Mouse (Mus musculus): ENCODE results near the gene Hspa1a.
"Not testable (repeated sequence)": the region's sequence is repeated elsewhere in the genome, so short reads cannot be mapped to it uniquely, and the experiment has no call there.

Gene Hspa1a

DNA sequence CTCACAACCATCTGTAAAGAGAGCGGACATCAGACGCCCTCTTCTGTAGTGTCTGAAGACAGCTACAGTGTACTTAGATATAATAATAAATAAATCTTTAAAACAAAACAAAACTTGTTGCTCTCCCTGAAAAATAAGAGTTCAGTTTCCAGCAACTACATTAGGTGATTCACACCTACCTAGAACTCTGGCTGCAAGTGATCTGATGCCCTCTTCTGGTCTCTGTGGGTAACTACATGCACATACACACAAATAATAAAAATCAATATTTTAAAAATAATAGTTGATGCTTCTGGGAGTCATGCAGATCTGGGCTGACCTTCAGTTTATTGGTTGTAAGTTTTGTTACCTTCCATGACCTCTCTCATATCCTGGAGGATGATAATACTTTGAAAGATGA, 12.3 kb upstream of the Hspa1a start:
- CTCF ChIA-PET: interaction anchor here (0.5 to 1.8 kb wide), 9 partner anchors 13 to 1384 kb away, joined by 3 to 10 read pairs (median 5); no protein-coding TSS in a partner anchor

DNA sequence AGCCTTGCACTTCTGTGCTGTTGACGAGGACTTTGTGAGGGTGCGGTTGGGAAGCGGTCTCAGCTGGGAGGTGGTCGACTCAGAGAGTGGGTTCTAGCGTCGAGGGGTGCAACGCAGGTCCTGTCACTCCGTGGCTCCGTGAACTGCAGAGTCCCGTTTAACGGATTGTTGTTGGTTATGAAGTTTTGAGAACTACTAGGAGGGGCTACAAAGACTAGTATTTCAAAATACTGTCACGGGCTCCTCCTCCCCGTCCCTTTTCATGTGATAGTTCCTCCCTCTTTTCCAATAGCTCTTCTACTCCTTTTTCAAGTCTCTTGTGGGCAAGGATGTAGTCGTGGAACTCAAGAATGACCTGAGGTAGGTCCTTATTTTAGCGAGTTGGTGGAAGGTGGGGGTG, 10.4 kb upstream of the Hspa1a start:
- POLR2A ChIA-PET: interaction anchor here in 3 of 4 experiments (0.6 to 5.2 kb wide), 21 partner anchors 9 to 259 kb away, joined by 3 to 87 read pairs (median 8); partner anchors contain the start of genes Vars (in 2 of the 3), Ddx39b (in 1 of the 3), Gm20547 (in 1 of the 3) and Hspa1l (in 1 of the 3)
- CTCF ChIA-PET: interaction anchor here in 2 of 4 experiments (0.7 to 1.4 kb wide), 2 partner anchors 32 to 39 kb away, joined by 3 read pairs; no protein-coding TSS in a partner anchor

More for the DNA sequence above, 12.3 kb upstream of the Hspa1a start:
- POLR2A ChIA-PET: interaction anchor here in 3 of 4 experiments (0.6 to 5.2 kb wide), 19 partner anchors 10 to 93 kb away, joined by 3 to 84 read pairs (median 4); partner anchors contain the start of gene Vars (in 1 of the 3)

- CTCF ChIA-PET: interaction anchor here (0.6 to 1.8 kb wide), 12 partner anchors 9 to 69 kb away, joined by 3 to 12 read pairs (median 4); partner anchors contain the start of genes Hspa1a (in 1 of the 4) and Hspa1l (in 1 of the 4)
- POLR2A ChIA-PET: interaction anchor here (0.6 to 5.2 kb wide), 43 partner anchors 9 to 335 kb away, joined by 3 to 87 read pairs (median 3); partner anchors contain the start of genes Hspa1l (in 2 of the 4), Vars (in 2 of the 4), Atf6b (in 1 of the 4) and Ddx39b (in 1 of the 4)
Measured at GRCm38 (mm10) chr17:34981690-34982180, 9.8 kb upstream of the Hspa1a start, which contains the start of gene Lsm2. Gene Lsm2, plus strand, starts transcription at chr17:34981862.

DNA sequence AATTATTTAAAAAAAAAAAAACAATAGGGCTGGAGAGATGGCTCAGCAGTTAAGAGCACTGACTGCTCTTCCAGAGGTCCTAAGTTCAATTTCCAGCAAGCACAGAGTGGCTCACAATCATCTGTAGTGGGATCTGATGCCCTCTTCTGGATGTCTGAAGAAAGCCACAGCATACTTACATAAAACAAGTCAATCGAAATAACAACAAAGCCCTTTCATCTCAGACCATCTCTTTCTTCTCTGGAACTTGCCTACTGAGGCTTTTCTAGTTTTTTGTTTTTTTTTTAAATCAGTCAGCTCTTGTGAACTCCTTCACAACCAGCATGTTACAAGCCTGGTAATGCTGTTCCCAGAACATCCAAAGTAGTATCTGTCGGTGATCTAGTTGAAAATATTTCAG, 8.7 kb upstream of the Hspa1a start:
- ChIA-PET CTCF (interaction anchor here in 2 of 4 experiments (0.8 to 1.8 kb wide), 4 partner anchors 28 to 52 kb away, joined by 3 to 12 read pairs (median 6); no protein-coding TSS in a partner anchor), POLR2A (interaction anchor here (0.5 to 5.2 kb wide), 23 partner anchors 8 to 452 kb away, joined by 3 to 87 read pairs (median 6); partner anchors contain the start of genes Csnk2b (in 1 of the 4), Gpank1 (in 1 of the 4), Hspa1a (in 1 of the 4) and Hspa1l (in 1 of the 4))

DNA sequence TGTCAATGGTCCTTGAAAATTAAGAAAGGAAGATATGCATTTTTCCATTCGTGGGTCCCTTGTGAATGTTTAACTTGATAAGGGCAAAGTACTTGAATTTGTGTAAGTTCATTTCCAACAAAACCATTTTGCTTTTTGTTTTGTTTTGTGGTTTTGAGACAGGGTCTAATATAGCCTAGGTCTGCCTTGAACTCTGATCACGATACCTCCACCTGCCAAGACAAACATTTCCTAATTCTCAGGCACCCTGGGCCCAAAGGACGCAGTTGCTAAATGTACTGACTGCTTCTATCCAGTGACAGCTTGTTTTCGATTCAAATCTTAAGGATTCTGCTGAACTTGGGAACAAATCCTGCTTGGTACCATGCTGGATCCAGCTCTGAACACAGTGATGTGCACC, 7.7 kb upstream of the Hspa1a start:
- ChIA-PET CTCF (interaction anchor here in 2 of 4 experiments (0.7 to 1.1 kb wide), 2 partner anchors 23 to 27 kb away, joined by 3 to 4 read pairs; no protein-coding TSS in a partner anchor), POLR2A (interaction anchor here in 3 of 4 experiments (0.6 to 1.3 kb wide), 7 partner anchors 15 to 322 kb away, joined by 3 to 7 read pairs (median 4); partner anchors contain the start of gene Hspa1b (in 1 of the 3))

DNA sequence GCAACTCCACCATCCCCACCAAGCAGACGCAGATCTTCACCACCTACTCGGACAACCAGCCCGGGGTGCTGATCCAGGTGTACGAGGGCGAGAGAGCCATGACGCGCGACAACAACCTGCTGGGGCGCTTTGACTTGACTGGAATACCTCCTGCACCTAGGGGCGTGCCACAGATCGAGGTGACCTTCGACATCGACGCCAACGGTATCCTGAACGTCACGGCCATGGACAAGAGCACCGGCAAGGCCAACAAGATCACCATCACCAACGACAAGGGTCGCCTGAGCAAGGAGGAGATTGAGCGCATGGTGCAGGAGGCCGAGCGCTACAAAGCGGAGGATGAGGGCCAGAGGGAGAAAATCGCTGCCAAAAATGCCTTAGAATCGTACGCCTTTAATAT, 6.3 kb upstream of the Hspa1a start:
- ChIA-PET CTCF (interaction anchor here in 2 of 4 experiments (0.6 to 1.3 kb wide), 3 partner anchors 11 to 64 kb away, joined by 3 to 11 read pairs (median 7); partner anchors contain the start of gene Slc44a4 (in 1 of the 2)), POLR2A (interaction anchor here in 3 of 4 experiments (0.6 to 7.3 kb wide), 11 partner anchors 8 to 28 kb away, joined by 3 to 111 read pairs (median 4); no protein-coding TSS in a partner anchor)

GRCm38 (mm10) chr17:34977000-34977399, 5.0 kb upstream of the Hspa1a start:
- CTCF ChIA-PET: interaction anchor here in 1 of 4 experiments (0.7 kb wide), 1 partner anchor 1025 kb away, joined by 3 read pairs; the partner anchor contains the start of gene B3galt4
- POLR2A ChIA-PET: interaction anchor here in 3 of 4 experiments (1.1 to 7.3 kb wide), 8 partner anchors 10 to 26 kb away, joined by 3 to 111 read pairs (median 4); partner anchors contain the start of gene Hspa1b (in 1 of the 3)

- ChIA-PET CTCF (interaction anchor here in 3 of 4 experiments (0.6 to 1.2 kb wide), 5 partner anchors 11 to 1024 kb away, joined by 3 to 7 read pairs (median 4); partner anchors contain the start of gene B3galt4 (in 1 of the 3)), POLR2A (interaction anchor here (0.5 to 7.3 kb wide), 16 partner anchors 10 to 280 kb away, joined by 3 to 111 read pairs (median 3); partner anchors contain the start of genes Hspa1b (in 1 of the 4) and Msh5 (in 1 of the 4))
Measured at GRCm38 (mm10) chr17:34975581-34976492, 3.9 kb upstream of the Hspa1a start.

DNA sequence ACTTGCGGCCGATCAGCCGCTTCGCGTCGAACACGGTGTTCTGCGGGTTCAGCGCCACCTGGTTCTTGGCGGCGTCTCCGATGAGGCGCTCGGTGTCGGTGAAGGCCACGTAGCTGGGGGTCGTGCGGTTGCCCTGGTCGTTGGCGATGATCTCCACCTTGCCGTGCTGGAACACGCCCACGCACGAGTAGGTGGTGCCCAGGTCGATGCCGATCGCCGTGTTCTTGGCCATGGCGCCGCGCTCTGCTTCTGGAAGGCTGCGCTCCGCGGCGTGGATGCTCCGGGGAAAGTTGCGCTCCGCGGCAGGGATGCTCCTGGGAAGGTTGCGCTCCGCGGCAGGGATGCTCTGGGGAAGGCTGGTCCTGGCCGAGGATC, 275 bp downstream of the Hspa1a start:
- CTCF ChIA-PET: interaction anchor here in 1 of 4 experiments (1.0 to 1.2 kb wide), 2 partner anchors 10 to 197 kb away, joined by 3 to 4 read pairs; partner anchors contain the start of gene Lsm2
- POLR2A ChIA-PET: interaction anchor here in 3 of 4 experiments (0.7 to 7.3 kb wide), 12 partner anchors 9 to 270 kb away, joined by 3 to 111 read pairs (median 5); partner anchors contain the start of genes Ddx39b (in 1 of the 3), Hspa1b (in 1 of the 3) and Lsm2 (in 1 of the 3)

DNA sequence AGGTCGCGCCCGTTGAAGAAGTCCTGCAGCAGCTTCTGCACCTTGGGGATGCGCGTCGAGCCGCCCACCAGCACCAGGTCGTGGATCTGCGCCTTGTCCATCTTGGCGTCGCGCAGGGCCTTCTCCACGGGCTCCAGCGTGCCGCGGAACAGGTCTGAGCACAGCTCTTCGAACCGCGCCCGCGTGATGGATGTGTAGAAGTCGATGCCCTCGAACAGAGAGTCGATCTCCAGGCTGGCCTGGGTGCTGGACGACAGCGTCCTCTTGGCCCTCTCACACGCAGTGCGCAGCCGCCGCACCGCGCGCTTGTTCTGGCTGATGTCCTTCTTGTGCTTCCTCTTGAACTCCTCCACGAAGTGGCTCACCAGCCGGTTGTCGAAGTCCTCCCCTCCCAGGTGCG, 1.1 kb downstream of the Hspa1a start:
- POLR2A ChIA-PET, CTCF ChIA-PET: not testable (repeated sequence)

- CTCF ChIA-PET: not testable (repeated sequence)
- POLR2A ChIA-PET: interaction anchor here in 2 of 4 experiments (1.5 to 5.9 kb wide), 3 partner anchors 14 to 17 kb away, joined by 5 to 32 read pairs (median 10); no protein-coding TSS in a partner anchor
Measured at GRCm38 (mm10) chr17:34969822-34970221, 2.1 kb downstream of the Hspa1a start, which contains the start of gene Gm20481. Gene Gm20481, plus strand, starts transcription at chr17:34969912.

GRCm38 (mm10) chr17:34965627-34966026, 6.3 kb downstream of the Hspa1a start:
- CTCF ChIA-PET: interaction anchor here in 2 of 4 experiments (0.5 to 1.5 kb wide), 6 partner anchors 16 to 959 kb away, joined by 3 to 21 read pairs (median 6); partner anchors contain the start of genes Lsm2 (in 1 of the 2) and Ly6g6c (in 1 of the 2)
- POLR2A ChIA-PET: interaction anchor here (0.5 to 9.5 kb wide), 28 partner anchors 8 to 276 kb away, joined by 3 to 216 read pairs (median 6); partner anchors contain the start of genes Lsm2 (in 3 of the 4), Neu1 (in 2 of the 4), Ddah2 (in 1 of the 4) and Ddx39b (in 1 of the 4)

DNA sequence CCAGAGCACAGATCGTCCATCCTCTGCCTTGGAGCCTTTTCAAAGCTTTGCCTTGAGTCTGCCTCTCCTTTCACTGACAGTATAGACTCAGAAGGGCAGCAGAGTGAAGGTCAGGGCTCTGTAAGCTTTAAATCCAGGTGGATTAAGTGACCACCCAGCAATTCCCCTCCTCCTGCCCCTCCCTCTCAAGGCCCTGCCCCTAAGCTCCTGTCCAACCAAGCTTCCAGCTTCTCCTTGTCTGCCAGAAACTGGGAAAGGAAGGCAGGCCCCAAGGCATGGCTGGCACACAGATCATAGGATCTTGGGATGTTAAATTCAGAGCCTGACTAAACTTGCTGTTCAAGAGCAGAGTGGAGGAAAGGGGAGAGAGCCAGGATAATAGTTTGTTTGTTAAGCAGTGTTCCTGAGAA, 7.3 kb downstream of the Hspa1a start:
- CTCF ChIA-PET: interaction anchor here (0.6 to 1.4 kb wide), 13 partner anchors 10 to 310 kb away, joined by 3 to 13 read pairs (median 4); partner anchors contain the start of genes Lsm2 (in 1 of the 4) and Msh5 (in 1 of the 4)

DNA sequence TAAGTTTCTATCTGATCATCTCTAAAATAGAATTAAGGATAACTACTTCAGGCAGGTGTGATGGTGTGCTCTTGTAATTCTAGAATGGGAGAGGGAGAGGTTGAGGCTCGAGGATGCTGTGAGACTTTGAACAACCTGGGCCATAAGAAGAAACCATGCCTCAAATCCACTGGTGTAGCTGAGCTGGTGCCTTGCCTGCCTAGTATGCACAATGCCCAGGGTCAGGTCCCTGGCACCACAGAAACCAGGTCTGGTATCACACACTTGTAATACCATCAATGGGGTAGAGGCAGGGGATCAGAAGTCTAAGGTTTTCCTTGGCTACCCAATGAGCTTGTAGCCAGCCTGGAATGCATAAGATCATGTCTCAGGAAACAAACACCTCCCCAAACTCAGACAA, 9.1 kb downstream of the Hspa1a start:
- CTCF ChIA-PET: interaction anchor here in 1 of 4 experiments (0.6 to 0.9 kb wide), 4 partner anchors 10 to 357 kb away, joined by 4 to 5 read pairs (median 4); partner anchors contain the start of genes C2 and Ehmt2
- POLR2A ChIA-PET: interaction anchor here (0.6 to 9.5 kb wide), 17 partner anchors 7 to 190 kb away, joined by 3 to 216 read pairs (median 6); partner anchors contain the start of genes Ddah2 (in 1 of the 4), Hspa1a (in 1 of the 4), Hspa1l (in 1 of the 4) and Lsm2 (in 1 of the 4)

More for the DNA sequence above, 7.3 kb downstream of the Hspa1a start:
- POLR2A ChIA-PET: interaction anchor here (0.5 to 9.5 kb wide), 58 partner anchors 8 to 845 kb away, joined by 3 to 216 read pairs (median 4); partner anchors contain the start of genes Ddx39b (in 3 of the 4), Lsm2 (in 3 of the 4), Neu1 (in 3 of the 4) and Ddah2 (in 2 of the 4)

DNA sequence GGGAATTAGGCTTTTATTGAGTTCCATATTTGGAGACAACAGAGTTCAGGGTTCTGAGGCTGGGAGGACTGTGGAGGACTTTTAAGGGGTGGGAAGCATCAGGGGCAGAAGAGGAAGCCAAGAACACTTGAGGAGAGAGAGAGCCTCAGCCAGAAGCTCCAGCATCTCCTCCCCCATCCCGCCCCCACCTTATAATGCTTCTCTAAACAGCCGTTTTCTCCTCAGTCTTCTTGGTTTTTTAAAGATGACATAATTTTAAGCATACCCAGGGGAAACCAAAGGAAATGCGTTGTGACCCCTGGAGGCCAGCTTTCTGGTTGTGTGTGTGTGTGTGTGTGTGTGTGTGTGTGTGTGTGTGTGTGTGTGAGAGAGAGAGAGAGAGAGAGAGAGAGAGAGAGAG, 9.8 kb downstream of the Hspa1a start:
- POLR2A ChIA-PET: interaction anchor here (0.6 to 9.5 kb wide), 10 partner anchors 10 to 191 kb away, joined by 3 to 216 read pairs (median 5); partner anchors contain the start of genes Hspa1a (in 2 of the 4) and Hspa1l (in 2 of the 4)
- CTCF ChIA-PET: interaction anchor here in 1 of 4 experiments (0.7 kb wide), 1 partner anchor 356 kb away, joined by 5 read pairs; no protein-coding TSS in a partner anchor

All from embryonic stem cell, embryonic (primary cell).